In the genomic region with DNA sequence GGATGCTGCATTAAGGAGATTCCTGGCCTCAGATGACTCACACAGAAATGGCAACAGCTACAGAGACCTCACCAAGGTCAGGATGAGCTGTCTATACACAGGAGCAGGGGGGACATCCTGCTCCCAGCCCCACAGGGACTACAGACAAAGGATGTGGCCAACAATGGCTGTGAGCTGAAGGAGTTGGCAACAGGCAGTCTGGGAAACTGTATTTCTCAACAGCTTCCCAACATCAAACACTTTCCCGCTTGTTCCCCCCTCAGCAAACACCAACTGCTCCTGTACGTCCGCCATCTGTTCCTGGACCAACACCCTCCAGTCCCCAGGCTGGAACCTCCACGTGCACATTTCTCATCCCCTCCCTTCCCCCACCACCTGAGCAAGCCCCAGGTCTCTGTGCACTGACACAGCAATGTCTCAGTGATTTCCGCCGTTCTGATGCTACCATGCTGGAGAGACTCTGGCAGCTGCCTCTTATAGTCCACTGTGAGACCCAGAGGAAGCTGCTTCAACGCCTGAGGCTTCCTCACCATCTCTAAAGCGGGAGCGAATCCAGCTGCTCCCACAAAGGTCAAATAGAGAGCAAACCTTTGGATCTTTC, we compare ENCODE assay signal across 9 mouse cellular contexts. TPM values are rescaled to one million over a fixed set of nuclear protein-coding genes. Genes with fewer than 3 reads are reported as not detected.
DNase-seq lines count a peak whose midpoint lies in the region; ATAC-seq and TF ChIP-seq lines count a peak whose summit lies in the region.
"Had no signal": no experiment of that assay in that cellular context is flagged by ENCODE, and none has a peak within 500 bp of the region (broad histone marks: within the 10 kb centered on the region; RNA-seq: fewer than 3 reads in every experiment).

No protein-coding gene starts in this region.

- WGBS in heart, embryonic 15.5 days = 47% methylated on average over 9 of the region's 9 CpGs
- WGBS in heart, embryonic 12.5 days = 54% methylated on average over 9 of the region's 9 CpGs
- 60% methylated on average over 9 of the region's 9 CpGs for WGBS in forebrain, embryonic 14.5 days
- WGBS in kidney, embryonic 16.5 days = 17% methylated on average over 9 of the region's 9 CpGs
- WGBS in neural tube, embryonic 15.5 days = 33% methylated on average over 9 of the region's 9 CpGs

- H3K36me3 ChIP-seq in heart, embryonic 15.5 days = no peaks in the 10 kb centered on the region
- H3K36me3 ChIP-seq in heart, embryonic 12.5 days = no peaks in the 10 kb centered on the region
- no peaks in the 10 kb centered on the region for H3K36me3 ChIP-seq in forebrain, embryonic 14.5 days (ENCODE audit: control insufficient read depth, insufficient read depth, low read length)
- H3K36me3 ChIP-seq in kidney, embryonic 16.5 days (ENCODE audit: insufficient read depth, low read length) = no peaks in the 10 kb centered on the region
- no peaks in the 10 kb centered on the region for H3K36me3 ChIP-seq in neural tube, embryonic 15.5 days
- H3K36me3 ChIP-seq: heart, embryonic 13.5 days had no signal

- 0 out of 2 replicates have a peak, but pooled peaks cover 3% of the 10 kb centered on the region for H3K4me1 ChIP-seq in heart, embryonic 15.5 days (replicated peaks)
- H3K4me1 ChIP-seq in heart, embryonic 12.5 days (replicated peaks) = no peaks in the 10 kb centered on the region; the same call in 1 of the 2 replicates
- H3K4me1 ChIP-seq in forebrain, embryonic 14.5 days (ENCODE audit: control insufficient read depth, insufficient read depth, low read length) = no peaks in the 10 kb centered on the region
- H3K4me1 ChIP-seq in kidney, embryonic 16.5 days (ENCODE audit: insufficient read depth, low read length) = peaks cover 8% of the 10 kb centered on the region
- H3K4me1 ChIP-seq in neural tube, embryonic 15.5 days = 0 out of 2 replicates have a peak, but pooled peaks cover 6% of the 10 kb centered on the region

- H3K27me3 ChIP-seq in heart, embryonic 15.5 days = 0 out of 2 replicates have a peak, but pooled peaks cover 4% of the 10 kb centered on the region
- H3K27me3 ChIP-seq in heart, embryonic 12.5 days (replicated peaks) = 0 out of 2 replicates have a peak, but pooled peaks cover 6% of the 10 kb centered on the region
- no peaks in the 10 kb centered on the region for H3K27me3 ChIP-seq in forebrain, embryonic 14.5 days (replicated peaks; ENCODE audit: control insufficient read depth, insufficient read depth, low read length)
- no peaks in the 10 kb centered on the region for H3K27me3 ChIP-seq in kidney, embryonic 16.5 days (ENCODE audit: insufficient read depth, low read length)
- no peaks in the 10 kb centered on the region for H3K27me3 ChIP-seq in neural tube, embryonic 15.5 days (replicated peaks)

- no peak for TF ChIP-seq CTCF in layer of hippocampus, adult 2 months (conservative IDR thresholded peaks at IDR 0.05)

- no peaks in the 10 kb centered on the region for H3K9me3 ChIP-seq in heart, embryonic 15.5 days (replicated peaks)
- no peaks in the 10 kb centered on the region for H3K9me3 ChIP-seq in heart, embryonic 12.5 days (replicated peaks)
- H3K9me3 ChIP-seq in forebrain, embryonic 14.5 days (replicated peaks; ENCODE audit: control insufficient read depth, low read length) = no peaks in the 10 kb centered on the region
- H3K9me3 ChIP-seq in kidney, embryonic 16.5 days (ENCODE audit: low read length) = no peaks in the 10 kb centered on the region
- no peaks in the 10 kb centered on the region for H3K9me3 ChIP-seq in neural tube, embryonic 15.5 days (replicated peaks)
- H3K9me3 ChIP-seq: heart, embryonic 13.5 days had no signal

- no peak for DNase-seq in forebrain, embryonic 14.5 days (ENCODE audit: low spot score)
- no peak for DNase-seq in spleen, adult 12 weeks (ENCODE audit: low spot score)
- DNase-seq in MN1 (ENCODE audit: low spot score) = no peak
- no peak for DNase-seq in layer of hippocampus, adult 2 months (ENCODE audit: low spot score in 2 of 2)

- H3K4me3 ChIP-seq in heart, embryonic 15.5 days = no peak overlapping the region
- H3K4me3 ChIP-seq in heart, embryonic 12.5 days = no peak overlapping the region
- no peak overlapping the region for H3K4me3 ChIP-seq in forebrain, embryonic 14.5 days (ENCODE audit: low read depth, low read length)
- no peak overlapping the region for H3K4me3 ChIP-seq in kidney, embryonic 16.5 days (ENCODE audit: low read length)
- H3K4me3 ChIP-seq in neural tube, embryonic 15.5 days (replicated peaks) = no peak overlapping the region
- H3K4me3 ChIP-seq in layer of hippocampus, adult 2 months = no peak overlapping the region
- H3K4me3 ChIP-seq: heart, embryonic 13.5 days had no signal

- H3K9ac ChIP-seq in heart, embryonic 15.5 days = no peak overlapping the region
- no peak overlapping the region for H3K9ac ChIP-seq in heart, embryonic 12.5 days
- no peak overlapping the region for H3K9ac ChIP-seq in forebrain, embryonic 14.5 days (ENCODE audit: low read length)
- H3K9ac ChIP-seq in kidney, embryonic 16.5 days (replicated peaks; ENCODE audit: low read length) = no peak overlapping the region
- no peak overlapping the region for H3K9ac ChIP-seq in neural tube, embryonic 15.5 days (replicated peaks)
- H3K9ac ChIP-seq: heart, embryonic 13.5 days had no signal

- no peak overlapping the region for H3K4me2 ChIP-seq in heart, embryonic 15.5 days
- no peak overlapping the region for H3K4me2 ChIP-seq in heart, embryonic 12.5 days
- no peak overlapping the region for H3K4me2 ChIP-seq in forebrain, embryonic 14.5 days (ENCODE audit: low read length)
- H3K4me2 ChIP-seq in kidney, embryonic 16.5 days (replicated peaks; ENCODE audit: low read depth, low read length) = no peak overlapping the region
- H3K4me2 ChIP-seq in neural tube, embryonic 15.5 days = no peak overlapping the region
- H3K4me2 ChIP-seq: heart, embryonic 13.5 days had no signal

- H3K27ac ChIP-seq in heart, embryonic 15.5 days = no peak overlapping the region; the same call in 1 of the 2 replicates
- H3K27ac ChIP-seq in heart, embryonic 12.5 days (ENCODE audit: poor library complexity, severe bottlenecking) = no peak overlapping the region
- H3K27ac ChIP-seq in forebrain, embryonic 14.5 days (ENCODE audit: low read depth, low read length) = no peak overlapping the region
- no peak overlapping the region for H3K27ac ChIP-seq in kidney, embryonic 16.5 days (ENCODE audit: low read length)
- H3K27ac ChIP-seq in neural tube, embryonic 15.5 days (replicated peaks) = no peak overlapping the region
- no peak overlapping the region for H3K27ac ChIP-seq in layer of hippocampus, adult 2 months
- H3K27ac ChIP-seq: heart, embryonic 13.5 days had no signal

- ATAC-seq in heart, embryonic 15.5 days (replicated peaks; ENCODE audit: insufficient number of reproducible peaks, insufficient read depth, low FRiP score, low read depth) = 0 out of 2 replicates have a peak, but pooled peaks have one; percentile 35
- ATAC-seq in heart, embryonic 12.5 days (ENCODE audit: insufficient number of reproducible peaks, low FRiP score) = no peak
- ATAC-seq in forebrain, embryonic 14.5 days = peak; percentile 26; the same call in 1 of the 2 replicates
- ATAC-seq in kidney, embryonic 16.5 days (ENCODE audit: low FRiP score, low TSS enrichment) = peak; percentile 46; the same call in 1 of the 2 replicates
- ATAC-seq in neural tube, embryonic 15.5 days (ENCODE audit: low FRiP score) = peak; percentile 28; the same call in 1 of the 2 replicates

RNA-seq across cellular contexts. Expression of a gene that starts 9.5 kb away (rescaled TPM):
- 0.08 and 0.15 TPM in 2 replicates for polyA plus RNA-seq in heart, embryonic 15.5 days (2015; fragmentation: Nextera tagmentation; extraction: Ambion mirVana)
- 0.08 TPM in 1 of 2 replicates, not detected in the other for polyA plus RNA-seq in heart, embryonic 12.5 days (2016; fragmentation: Nextera tagmentation; extraction: Ambion mirVana)
- 0.10 and 0.17 TPM in 2 replicates for polyA plus RNA-seq in forebrain, embryonic 14.5 days (2014; fragmentation: Nextera tagmentation; extraction: Ambion mirVana)
- 0.30 TPM in 1 of 2 replicates, not detected in the other for polyA plus RNA-seq in kidney, embryonic 16.5 days (2015; fragmentation: Nextera tagmentation; extraction: Ambion mirVana)
- 0.31 TPM in 2 replicates for polyA plus RNA-seq in neural tube, embryonic 15.5 days (2015; fragmentation: Nextera tagmentation; extraction: Ambion mirVana)
- total RNA-seq in layer of hippocampus, adult 2 months (2021) = not detected

RNA-seq across cellular contexts. Expression of a gene that starts 21.2 kb away (rescaled TPM):
- 1.2 and 1.4 TPM in 2 replicates for polyA plus RNA-seq in heart, embryonic 15.5 days (2015; fragmentation: Nextera tagmentation; extraction: Ambion mirVana)
- 1.7 and 2.0 TPM in 2 replicates for polyA plus RNA-seq in heart, embryonic 12.5 days (2016; fragmentation: Nextera tagmentation; extraction: Ambion mirVana)
- polyA plus RNA-seq in forebrain, embryonic 14.5 days (2014; fragmentation: Nextera tagmentation; extraction: Ambion mirVana) = 0.36 and 0.58 TPM in 2 replicates
- 3.0 and 3.2 TPM in 2 replicates for polyA plus RNA-seq in kidney, embryonic 16.5 days (2015; fragmentation: Nextera tagmentation; extraction: Ambion mirVana)
- polyA plus RNA-seq in neural tube, embryonic 15.5 days (2015; fragmentation: Nextera tagmentation; extraction: Ambion mirVana) = 2.2 and 2.6 TPM in 2 replicates
- under 1 TPM; 0.27 to 0.36 TPM for total RNA-seq in layer of hippocampus, adult 2 months (2021)

RNA-seq across cellular contexts. Expression of a gene that starts 39.8 kb away (rescaled TPM):
- polyA plus RNA-seq in heart, embryonic 15.5 days (2015; fragmentation: Nextera tagmentation; extraction: Ambion mirVana) = 0.26 and 0.43 TPM in 2 replicates
- not detected in 2 replicates for polyA plus RNA-seq in heart, embryonic 12.5 days (2016; fragmentation: Nextera tagmentation; extraction: Ambion mirVana)
- 3.2 and 4.5 TPM in 2 replicates for polyA plus RNA-seq in forebrain, embryonic 14.5 days (2014; fragmentation: Nextera tagmentation; extraction: Ambion mirVana)
- not detected in 2 replicates for polyA plus RNA-seq in kidney, embryonic 16.5 days (2015; fragmentation: Nextera tagmentation; extraction: Ambion mirVana)
- polyA plus RNA-seq in neural tube, embryonic 15.5 days (2015; fragmentation: Nextera tagmentation; extraction: Ambion mirVana) = 0.65 and 1.0 TPM in 2 replicates
- 1 to 10 TPM in 1 of 2 experiments, not detected in 1; 1.1 TPM for total RNA-seq in layer of hippocampus, adult 2 months (2021)
- polyA plus RNA-seq: heart, embryonic 13.5 days had no signal

RNA-seq across cellular contexts. Expression of a gene that starts 53.4 kb away (rescaled TPM):
- polyA plus RNA-seq in heart, embryonic 15.5 days (2015; fragmentation: Nextera tagmentation; extraction: Ambion mirVana) = 12.8 and 14.5 TPM in 2 replicates
- polyA plus RNA-seq in heart, embryonic 12.5 days (2016; fragmentation: Nextera tagmentation; extraction: Ambion mirVana) = 19.5 and 23.6 TPM in 2 replicates
- polyA plus RNA-seq in forebrain, embryonic 14.5 days (2014; fragmentation: Nextera tagmentation; extraction: Ambion mirVana) = 12.3 and 14.1 TPM in 2 replicates
- 23.8 and 25.6 TPM in 2 replicates for polyA plus RNA-seq in kidney, embryonic 16.5 days (2015; fragmentation: Nextera tagmentation; extraction: Ambion mirVana)
- polyA plus RNA-seq in neural tube, embryonic 15.5 days (2015; fragmentation: Nextera tagmentation; extraction: Ambion mirVana) = 10.8 and 14.3 TPM in 2 replicates
- total RNA-seq in layer of hippocampus, adult 2 months (2021) = 10 to 100 TPM in 1 of 2 experiments, 1 to 10 TPM in 1; 9.8 to 15.4 TPM

RNA-seq across cellular contexts. Expression of a gene that starts 53.6 kb away (rescaled TPM):
- 18.9 and 21.3 TPM in 2 replicates for polyA plus RNA-seq in heart, embryonic 15.5 days (2015; fragmentation: Nextera tagmentation; extraction: Ambion mirVana)
- polyA plus RNA-seq in heart, embryonic 12.5 days (2016; fragmentation: Nextera tagmentation; extraction: Ambion mirVana) = 26.0 and 27.5 TPM in 2 replicates
- polyA plus RNA-seq in forebrain, embryonic 14.5 days (2014; fragmentation: Nextera tagmentation; extraction: Ambion mirVana) = 47.6 and 48.6 TPM in 2 replicates
- polyA plus RNA-seq in kidney, embryonic 16.5 days (2015; fragmentation: Nextera tagmentation; extraction: Ambion mirVana) = 40.3 and 40.5 TPM in 2 replicates
- polyA plus RNA-seq in neural tube, embryonic 15.5 days (2015; fragmentation: Nextera tagmentation; extraction: Ambion mirVana) = 22.4 and 31.9 TPM in 2 replicates
- 10 to 100 TPM; 13.6 to 17.0 TPM for total RNA-seq in layer of hippocampus, adult 2 months (2021)
